Mouse (Mus musculus) stomach, postnatal 0 days (tissue): ENCODE results near the gene Foxn2.

Source experiments
- CTCF ChIP-seq: IDR thresholded peaks from 2 replicates; pipeline ENCODE4 v1.5.1; 2016; ENCODE audit warnings: antibody characterized with exemption, low read depth, mild to moderate bottlenecking, moderate library complexity
- EP300 ChIP-seq: optimal IDR thresholded peaks from 2 replicates; pipeline ENCODE3; 2016; ENCODE audit warnings: antibody characterized with exemption

GRCm38 (mm10) chr17:88490546-88490945 is 50.0 kb downstream of the Foxn2 start:
- TF ChIP-seq EP300 (no peak), CTCF (no peak)
